Mouse (Mus musculus): Measurements from ENCODE around the gene Garnl3. TPM values are rescaled to one million over a fixed set of nuclear protein-coding genes. Genes with fewer than 3 reads are reported as not detected.

Garnl3 gene
- total and polyA plus RNA-seq, 3 experiments = 0.08 to 0.19 TPM; not detected in 1

GRCm38 (mm10) chr2:32940483-32940882, 191.0 kb downstream of the Garnl3 start:
- in situ Hi-C loops (cut with MboI; ENCODE audit: low pct_ligation_motif_present, low pct_unique_long_range_greater_than_20kb, low sequenced_read_pairs) (no loop called here), dilution Hi-C loops (cut with MboI; ENCODE audit: extremely low pct_ligation_motif_present, extremely low pct_unique_long_range_greater_than_20kb, low sequenced_read_pairs) (no loop called here)
- H3K4me3 ChIP-seq (replicated peaks in 1 of 3; ENCODE audit: low read depth in 2 of 3, low read length in 2 of 3, poor library complexity in 1 of 3) = no peak overlapping the region
- H3K9ac ChIP-seq (ENCODE audit: insufficient read depth, low read depth) = no peak overlapping the region
- no peak for DNase-seq (ENCODE audit: extremely low read depth)
- peaks cover 0 to 11% of the 10 kb centered on the region in 2 experiments; a peak in 1 of 4 replicates for H3K4me1 ChIP-seq (ENCODE audit: control insufficient read depth in 1 of 2, insufficient read depth in 2 of 2)
- no peaks in the 10 kb centered on the region for H3K27me3 ChIP-seq (replicated peaks)
- H3K27ac ChIP-seq (ENCODE audit: insufficient read depth, low read depth) = no peak overlapping the region
- no peaks in the 10 kb centered on the region for H3K79me2 ChIP-seq (replicated peaks; ENCODE audit: control insufficient read depth, extremely low read depth, insufficient read depth, poor library complexity, severe bottlenecking)
- H3K9me3 ChIP-seq (replicated peaks; ENCODE audit: low read length) = no peaks in the 10 kb centered on the region
- TF ChIP-seq CTCF (conservative IDR thresholded peaks at IDR 0.05 in 1 of 2, IDR thresholded peaks at IDR 0.05 in 1 of 2; ENCODE audit: low read depth in 2 of 2, low read length in 2 of 2) (peak in 1 of 2 experiments; percentile 17; a peak in 2 of 4 replicates), NRF1 (IDR thresholded peaks at IDR 0.05; ENCODE audit: low read depth, low read length) (no peak)
- H3K36me3 ChIP-seq (replicated peaks in 1 of 2; ENCODE audit: control insufficient read depth in 1 of 2, insufficient read depth in 1 of 2, low read length in 1 of 2) = peaks cover 15 to 74% of the 10 kb centered on the region in 2 experiments
- no peak overlapping the region for H3K4me2 ChIP-seq (ENCODE audit: insufficient read depth, low read depth, poor library complexity, severe bottlenecking)

GRCm38 (mm10) chr2:32939418-32939817, 192.0 kb downstream of the Garnl3 start:
- Histone ChIP-seq H3K4me1 (ENCODE audit: control insufficient read depth in 1 of 2, insufficient read depth in 2 of 2) (peaks cover 0 to 11% of the 10 kb centered on the region in 2 experiments; a peak in 1 of 4 replicates), H3K27ac (ENCODE audit: insufficient read depth, low read depth) (no peak overlapping the region), H3K9me3 (replicated peaks; ENCODE audit: low read length) (no peaks in the 10 kb centered on the region), H3K27me3 (replicated peaks) (no peaks in the 10 kb centered on the region), H3K4me2 (ENCODE audit: insufficient read depth, low read depth, poor library complexity, severe bottlenecking) (no peak overlapping the region), H3K36me3 (replicated peaks in 1 of 2; ENCODE audit: control insufficient read depth in 1 of 2, insufficient read depth in 1 of 2, low read length in 1 of 2) (peaks cover 18 to 73% of the 10 kb centered on the region in 2 experiments), H3K4me3 (replicated peaks in 1 of 3; ENCODE audit: low read depth in 2 of 3, low read length in 2 of 3, poor library complexity in 1 of 3) (no peak overlapping the region), H3K79me2 (replicated peaks; ENCODE audit: control insufficient read depth, extremely low read depth, insufficient read depth, poor library complexity, severe bottlenecking) (no peaks in the 10 kb centered on the region), H3K9ac (ENCODE audit: insufficient read depth, low read depth) (no peak overlapping the region)
- in situ Hi-C loops (cut with MboI; ENCODE audit: low pct_ligation_motif_present, low pct_unique_long_range_greater_than_20kb, low sequenced_read_pairs) (loop anchor here (10.0 kb wide), 1 partner anchor 165 kb away; the partner anchor contains the start of genes Ptrh1 and Ttc16), dilution Hi-C loops (cut with MboI; ENCODE audit: extremely low pct_ligation_motif_present, extremely low pct_unique_long_range_greater_than_20kb, low sequenced_read_pairs) (no loop called here)
- peak; percentile 66 for DNase-seq (ENCODE audit: extremely low read depth)
- TF ChIP-seq IRF4 (IDR thresholded peaks at IDR 0.05; ENCODE audit: low read depth, low read length) (no peak), CTCF (conservative IDR thresholded peaks at IDR 0.05 in 1 of 2, IDR thresholded peaks at IDR 0.05 in 1 of 2; ENCODE audit: low read depth in 2 of 2, low read length in 2 of 2) (peak; percentile 22 to 74), RAD21 (IDR thresholded peaks at IDR 0.05; ENCODE audit: low read depth, low read length) (peak; percentile 72)

- Histone ChIP-seq H3K9me3 (replicated peaks; ENCODE audit: low read length) (no peaks in the 10 kb centered on the region), H3K4me1 (ENCODE audit: control insufficient read depth in 1 of 2, insufficient read depth in 2 of 2) (peaks cover 0 to 11% of the 10 kb centered on the region in 2 experiments; a peak in 1 of 4 replicates), H3K36me3 (replicated peaks in 1 of 2; ENCODE audit: control insufficient read depth in 1 of 2, insufficient read depth in 1 of 2, low read length in 1 of 2) (peaks cover 18 to 77% of the 10 kb centered on the region in 2 experiments), H3K4me3 (replicated peaks in 1 of 3; ENCODE audit: low read depth in 2 of 3, low read length in 2 of 3, poor library complexity in 1 of 3) (no peak overlapping the region), H3K27ac (ENCODE audit: insufficient read depth, low read depth) (no peak overlapping the region), H3K27me3 (replicated peaks) (no peaks in the 10 kb centered on the region), H3K4me2 (ENCODE audit: insufficient read depth, low read depth, poor library complexity, severe bottlenecking) (no peak overlapping the region), H3K79me2 (replicated peaks; ENCODE audit: control insufficient read depth, extremely low read depth, insufficient read depth, poor library complexity, severe bottlenecking) (no peaks in the 10 kb centered on the region), H3K9ac (ENCODE audit: insufficient read depth, low read depth) (no peak overlapping the region)
- in situ Hi-C loops (cut with MboI; ENCODE audit: low pct_ligation_motif_present, low pct_unique_long_range_greater_than_20kb, low sequenced_read_pairs) (loop anchor here (10.0 kb wide), 1 partner anchor 164 kb away; the partner anchor contains the start of genes Ptrh1 and Ttc16), dilution Hi-C loops (cut with MboI; ENCODE audit: extremely low pct_ligation_motif_present, extremely low pct_unique_long_range_greater_than_20kb, low sequenced_read_pairs) (no loop called here)
- DNase-seq (ENCODE audit: extremely low read depth) = no peak
- no peak for TF ChIP-seq MYC (IDR thresholded peaks at IDR 0.05; ENCODE audit: low read depth, low read length)
- TF ChIP-seq ZKSCAN1 (IDR thresholded peaks at IDR 0.05; ENCODE audit: borderline replicate concordance, low read depth, low read length) = peak; percentile 93
Observed at GRCm38 (mm10) chr2:32938741-32939140, 192.7 kb downstream of the Garnl3 start.

Other genes starting within 250 kb of the Garnl3 start
- 2,275 and 2,528 TPM in 2 replicates for gene Rpl12, start 170.1 kb downstream of the Garnl3 start, total RNA-seq (2012; rRNA removed)
- gene Rpl12, start 170.1 kb downstream of the Garnl3 start, total RNA-seq (2014; rRNA removed) = 1,298 and 1,607 TPM in 2 replicates
- 87.8 and 91.3 TPM in 2 replicates for gene Rpl12, start 170.1 kb downstream of the Garnl3 start, polyA plus RNA-seq (2012; ENCODE audit: insufficient read length, low read depth)
- gene Lrsam1, start 170.0 kb downstream of the Garnl3 start, total RNA-seq (2012; rRNA removed) = 9.5 and 10.2 TPM in 2 replicates
- gene Lrsam1, start 170.0 kb downstream of the Garnl3 start, total RNA-seq (2014; rRNA removed) = 4.6 and 5.0 TPM in 2 replicates
- 4.7 and 5.4 TPM in 2 replicates for gene Lrsam1, start 170.0 kb downstream of the Garnl3 start, polyA plus RNA-seq (2012; ENCODE audit: insufficient read length, low read depth)
- gene Slc2a8, start 149.6 kb downstream of the Garnl3 start, total RNA-seq (2012; rRNA removed) = 3.8 and 5.6 TPM in 2 replicates
- gene Slc2a8, start 149.6 kb downstream of the Garnl3 start, total RNA-seq (2014; rRNA removed) = 0.95 and 1.3 TPM in 2 replicates
- 0.90 and 1.1 TPM in 2 replicates for gene Slc2a8, start 149.6 kb downstream of the Garnl3 start, polyA plus RNA-seq (2012; ENCODE audit: insufficient read length, low read depth)
- 0.04 and 0.17 TPM in 2 replicates for gene Angptl2, start 84.4 kb upstream of the Garnl3 start, total RNA-seq (2012; rRNA removed)
- not detected in 2 replicates for gene Angptl2, start 84.4 kb upstream of the Garnl3 start, total RNA-seq (2014; rRNA removed)
- gene Angptl2, start 84.4 kb upstream of the Garnl3 start, polyA plus RNA-seq (2012; ENCODE audit: insufficient read length, low read depth) = 0.21 and 0.35 TPM in 2 replicates
- gene Ralgps1, start 239.8 kb upstream of the Garnl3 start, total RNA-seq (2012; rRNA removed) = 1.2 and 1.5 TPM in 2 replicates
- 0.62 and 0.95 TPM in 2 replicates for gene Ralgps1, start 239.8 kb upstream of the Garnl3 start, total RNA-seq (2014; rRNA removed)
- gene Ralgps1, start 239.8 kb upstream of the Garnl3 start, polyA plus RNA-seq (2012; ENCODE audit: insufficient read length, low read depth) = 1.3 and 2.1 TPM in 2 replicates

Measured in CH12.LX (cell line).